Mouse (Mus musculus) midbrain, embryonic 10.5 days (tissue): ENCODE data around the gene Ikbkg. TPM values are rescaled to one million over a fixed set of nuclear protein-coding genes. Genes with fewer than 3 reads are reported as not detected.

ENCODE experiments used
- polyA plus RNA-seq: library from polyadenylated mRNA; unstranded; fragments of >200 nt; fragmentation: Nextera tagmentation; extraction: Ambion mirVana; gene quantifications from 2 replicates; pipeline ENCODE4 v1.2.1, GENCODE M21; 2016

Ikbkg gene
- polyA plus RNA-seq, 1 experiment from 2014 or later, result 20.9 TPM

Other genes with a start within 250 kb of the Ikbkg start
- gene Tex28, start 225.5 kb upstream of the Ikbkg start, polyA plus RNA-seq, result not detected in 2 replicates
- not detected in 2 replicates for gene Tktl1, start 216.0 kb upstream of the Ikbkg start, polyA plus RNA-seq
- 223 and 243 TPM in 2 replicates for gene Flna, start 143.5 kb upstream of the Ikbkg start, polyA plus RNA-seq
- 18.5 and 20.1 TPM in 2 replicates for gene Emd, start 138.6 kb upstream of the Ikbkg start, polyA plus RNA-seq
- gene Rpl10, start 122.5 kb upstream of the Ikbkg start, polyA plus RNA-seq, result 711 and 801 TPM in 2 replicates
- 75.7 and 77.9 TPM in 2 replicates for gene Taz, start 111.4 kb upstream of the Ikbkg start, polyA plus RNA-seq
- 3.7 and 4.1 TPM in 2 replicates for gene Dnase1l1, start 111.0 kb upstream of the Ikbkg start, polyA plus RNA-seq
- 89.8 and 111 TPM in 2 replicates for gene Atp6ap1, start 96.2 kb upstream of the Ikbkg start, polyA plus RNA-seq
- 310 and 448 TPM in 2 replicates for gene Gdi1, start 88.3 kb upstream of the Ikbkg start, polyA plus RNA-seq
- gene Fam50a, start 80.3 kb upstream of the Ikbkg start, polyA plus RNA-seq, result 66.8 and 67.5 TPM in 2 replicates
- 15.7 and 24.3 TPM in 2 replicates for gene Plxna3, start 64.2 kb upstream of the Ikbkg start, polyA plus RNA-seq
- gene Lage3, start 39.7 kb upstream of the Ikbkg start, polyA plus RNA-seq, result 118 and 122 TPM in 2 replicates
- 74.8 and 75.4 TPM in 2 replicates for gene Ubl4a, start 20.1 kb upstream of the Ikbkg start, polyA plus RNA-seq
- 10.9 and 11.3 TPM in 2 replicates for gene Slc10a3, start 19.9 kb upstream of the Ikbkg start, polyA plus RNA-seq
- 27.0 and 31.3 TPM in 2 replicates for gene Fam3a, start within 50 bp of the Ikbkg start, polyA plus RNA-seq
- 54.6 and 61.5 TPM in 2 replicates for gene G6pdx, start 35.9 kb downstream of the Ikbkg start, polyA plus RNA-seq
- not detected in 2 replicates for gene Gm6880, start 88.1 kb downstream of the Ikbkg start, polyA plus RNA-seq
- gene Olfr1326-ps1, start 181.6 kb downstream of the Ikbkg start, polyA plus RNA-seq, result not detected in 2 replicates
- not detected in 2 replicates for gene Olfr1325, start 199.4 kb downstream of the Ikbkg start, polyA plus RNA-seq